Mouse (Mus musculus): ENCODE measurements around the gene Gabrb1. TPM values are rescaled to one million over a fixed set of nuclear protein-coding genes. Genes with fewer than 3 reads are reported as not detected.

The Gabrb1 gene
- total RNA-seq, 2 experiments from 2014 or later, result 133 to 147 TPM

GRCm38 (mm10) chr5:71830342-71830741, 172.4 kb downstream of the Gabrb1 start:
- DNase-seq, result no peak

- DNase-seq, result no peak
Observed at GRCm38 (mm10) chr5:71842241-71842640, 184.3 kb downstream of the Gabrb1 start.

DNA sequence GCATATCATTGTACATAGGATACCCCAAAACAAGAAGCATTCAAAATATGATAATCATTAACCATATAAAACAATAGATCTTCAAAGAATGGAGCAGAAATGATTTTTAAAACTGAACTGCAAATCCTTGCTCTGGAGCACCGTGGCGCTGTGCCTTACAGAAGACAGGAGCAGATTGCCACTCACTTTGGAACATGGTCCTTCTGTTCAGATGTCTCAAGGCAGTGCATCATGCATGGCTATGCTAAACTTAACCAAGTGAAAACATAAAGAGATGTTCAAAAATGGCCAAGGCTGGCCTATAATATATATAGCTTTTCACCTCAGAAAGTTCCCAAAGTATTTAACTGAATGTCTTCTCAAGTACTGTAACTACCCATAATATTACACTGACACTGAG, 240.3 kb downstream of the Gabrb1 start:
- DNase-seq, result no peak

DNA sequence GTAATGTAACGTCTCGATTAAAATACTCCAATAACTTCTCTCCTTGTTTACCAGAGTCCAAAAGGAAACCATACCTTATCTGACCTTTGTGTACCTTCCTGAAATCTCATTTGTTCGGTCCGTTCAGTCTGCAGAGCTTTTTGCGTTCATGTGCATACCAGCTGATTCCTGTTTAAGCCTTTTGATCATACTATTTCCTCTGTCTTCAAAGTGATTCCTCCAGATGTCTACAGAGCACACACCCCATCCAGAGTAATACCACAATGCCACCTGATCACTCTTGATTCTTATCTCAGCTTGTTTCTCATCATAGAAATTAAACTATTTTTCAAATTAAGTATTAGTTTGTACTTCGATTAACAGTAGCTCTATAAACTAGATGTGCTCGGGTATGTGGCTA, 245.5 kb downstream of the Gabrb1 start:
- no peak for DNase-seq

GRCm38 (mm10) chr5:71914028-71914427, 256.1 kb downstream of the Gabrb1 start:
- no peak for DNase-seq

- no peak for DNase-seq
Observed at GRCm38 (mm10) chr5:71915711-71916110, 257.8 kb downstream of the Gabrb1 start.

DNA sequence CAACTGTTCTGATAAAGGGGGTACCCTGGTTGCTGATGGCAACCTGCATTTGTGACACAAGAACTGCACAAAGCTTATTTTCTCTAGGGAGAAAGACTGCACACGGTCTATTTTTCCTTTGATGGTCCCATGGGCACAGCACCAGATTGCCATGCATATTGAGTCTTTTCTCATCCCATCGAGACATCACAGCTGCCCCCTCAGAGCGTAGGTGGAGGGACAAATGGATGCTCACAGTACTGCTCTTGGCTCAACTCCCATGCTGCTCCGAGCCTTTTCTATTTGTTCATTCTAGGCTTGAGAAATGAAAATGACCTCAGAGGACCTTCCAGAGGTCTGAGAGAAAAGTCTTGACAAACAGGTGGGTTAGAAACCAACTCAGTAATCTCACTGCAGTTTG, 259.3 kb downstream of the Gabrb1 start:
- DNase-seq, result peak; percentile 71 to 72

GRCm38 (mm10) chr5:71923636-71924035, 265.7 kb downstream of the Gabrb1 start:
- DNase-seq, result no peak

DNA sequence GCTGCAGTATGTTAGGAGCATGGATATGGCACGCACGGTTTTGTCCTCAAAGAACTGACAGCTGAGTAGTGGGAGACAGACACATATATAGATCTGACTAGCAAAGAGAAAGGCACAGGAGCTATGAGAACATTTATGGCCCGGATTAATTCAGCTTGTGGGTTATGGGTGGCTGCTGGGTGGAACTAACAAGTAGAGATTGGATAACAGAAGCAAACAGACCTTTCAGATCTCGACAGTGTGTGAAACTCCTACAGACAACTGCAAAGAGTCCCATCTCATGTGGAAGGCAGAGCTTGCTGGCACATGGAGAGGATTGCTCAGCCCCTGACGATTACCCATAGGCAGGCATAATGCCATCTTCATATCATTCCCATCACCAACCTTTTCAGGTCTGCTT, 268.4 kb downstream of the Gabrb1 start:
- peak in 1 of 2 experiments; percentile 11 for DNase-seq

- DNase-seq, result no peak
Observed at GRCm38 (mm10) chr5:71930036-71930435, 272.1 kb downstream of the Gabrb1 start.

DNA sequence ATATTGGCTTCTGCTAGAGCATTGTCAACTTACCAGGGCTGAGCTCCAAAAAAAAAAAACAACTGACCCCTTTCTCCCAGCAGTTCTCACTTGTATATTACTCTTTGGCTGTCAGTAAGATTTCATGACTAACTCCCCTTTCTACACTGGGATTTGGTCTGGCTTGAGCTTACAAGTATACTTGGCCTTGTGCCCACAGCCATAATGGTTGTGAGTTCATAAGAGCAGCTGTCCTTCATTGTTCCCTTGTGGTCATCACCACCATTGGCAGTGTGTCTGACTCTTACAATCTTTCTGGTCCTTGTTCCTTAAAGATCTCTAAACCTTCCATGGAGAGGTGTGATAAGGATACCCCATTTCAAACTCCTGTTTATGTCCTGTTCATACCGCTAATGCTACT, 293.5 kb downstream of the Gabrb1 start:
- no peak for DNase-seq

DNA sequence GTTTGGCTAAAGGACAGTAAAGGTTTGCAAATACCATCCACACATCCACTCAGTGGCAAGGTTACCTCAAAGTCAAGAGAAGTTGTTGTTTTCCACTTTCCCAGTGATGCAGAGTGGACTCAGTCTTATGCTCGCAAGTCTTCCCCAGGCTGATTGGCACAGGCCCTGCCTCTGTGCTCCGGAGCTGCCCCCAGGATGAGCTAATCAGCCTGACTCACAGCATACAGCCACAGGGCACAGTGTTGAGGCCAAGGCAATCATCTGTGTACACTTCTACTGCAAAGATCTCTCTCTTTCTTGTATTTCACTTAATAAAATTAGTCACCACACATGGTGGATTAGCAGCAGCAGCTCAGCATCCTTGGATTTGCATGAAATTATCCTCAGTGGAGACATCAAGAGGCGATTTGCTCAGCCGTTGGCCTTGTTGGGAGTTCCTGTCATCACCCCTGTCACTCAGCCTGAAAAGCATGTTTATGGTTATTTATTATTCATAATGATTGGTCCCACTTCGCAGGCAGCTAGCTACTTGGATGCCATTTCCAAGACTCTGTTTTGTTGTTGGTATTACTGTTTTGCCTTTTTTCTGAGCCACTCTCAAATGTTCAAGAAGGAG, 297.3 kb downstream of the Gabrb1 start:
- no peak for DNase-seq

- no peak for DNase-seq
Observed at GRCm38 (mm10) chr5:71964876-71965432, 307.0 kb downstream of the Gabrb1 start.

- DNase-seq, result no peak
Observed at GRCm38 (mm10) chr5:71965529-71965928, 307.6 kb downstream of the Gabrb1 start.

GRCm38 (mm10) chr5:71970140-71970800, 312.4 kb downstream of the Gabrb1 start:
- peak in 1 of 2 experiments; percentile 22 for DNase-seq

- no peak for DNase-seq
Observed at GRCm38 (mm10) chr5:71972831-71973230, 314.9 kb downstream of the Gabrb1 start.

- no peak for DNase-seq
Observed at GRCm38 (mm10) chr5:71976133-71976532, 318.2 kb downstream of the Gabrb1 start.

- DNase-seq, result peak; percentile 62 to 68
Observed at GRCm38 (mm10) chr5:71976571-71977061, 318.7 kb downstream of the Gabrb1 start.

GRCm38 (mm10) chr5:71986561-71986960, 328.6 kb downstream of the Gabrb1 start:
- DNase-seq, result no peak

- peak; percentile 34 to 58 for DNase-seq
Observed at GRCm38 (mm10) chr5:71986983-71987398, 329.1 kb downstream of the Gabrb1 start.

GRCm38 (mm10) chr5:71999466-71999865, 341.6 kb downstream of the Gabrb1 start:
- DNase-seq, result no peak

GRCm38 (mm10) chr5:72003811-72004435, 346.0 kb downstream of the Gabrb1 start:
- DNase-seq, result no peak

GRCm38 (mm10) chr5:72036954-72037353, 379.0 kb downstream of the Gabrb1 start:
- no peak for DNase-seq
